Mouse (Mus musculus): ENCODE measurements around the gene Nxpe5. TPM values are rescaled to one million over a fixed set of nuclear protein-coding genes. Genes with fewer than 3 reads are reported as not detected.
"Not testable (repeated sequence)": the region's sequence is repeated elsewhere in the genome, so short reads cannot be mapped to it uniquely, and the experiment has no call there.

Nxpe5 gene
- polyA plus RNA-seq, 1 experiment: 0.14 TPM

- TF ChIP-seq CTCF (IDR thresholded peaks at IDR 0.05; ENCODE audit: control insufficient read depth, insufficient read depth, insufficient replicate concordance, low read depth, low read length) (no peak), POLR2A (IDR thresholded peaks at IDR 0.05; ENCODE audit: control insufficient read depth, low read depth, low read length) (no peak)
- Histone ChIP-seq H3K27me3 (ENCODE audit: control insufficient read depth, insufficient read depth, low read length) (no peaks in the 10 kb centered on the region), H3K36me3 (ENCODE audit: control insufficient read depth, insufficient read depth, low read length) (no peaks in the 10 kb centered on the region), H3K4me1 (ENCODE audit: control insufficient read depth, insufficient read depth, low read length) (peaks cover 11% of the 10 kb centered on the region), H3K27ac (ENCODE audit: control insufficient read depth, insufficient read depth, low read depth, low read length) (no peak overlapping the region), H3K4me3 (ENCODE audit: control insufficient read depth, low read depth, low read length) (no peak overlapping the region)
Observed at GRCm38 (mm10) chr5:138199576-138199975, 26.1 kb upstream of the Nxpe5 start.

DNA sequence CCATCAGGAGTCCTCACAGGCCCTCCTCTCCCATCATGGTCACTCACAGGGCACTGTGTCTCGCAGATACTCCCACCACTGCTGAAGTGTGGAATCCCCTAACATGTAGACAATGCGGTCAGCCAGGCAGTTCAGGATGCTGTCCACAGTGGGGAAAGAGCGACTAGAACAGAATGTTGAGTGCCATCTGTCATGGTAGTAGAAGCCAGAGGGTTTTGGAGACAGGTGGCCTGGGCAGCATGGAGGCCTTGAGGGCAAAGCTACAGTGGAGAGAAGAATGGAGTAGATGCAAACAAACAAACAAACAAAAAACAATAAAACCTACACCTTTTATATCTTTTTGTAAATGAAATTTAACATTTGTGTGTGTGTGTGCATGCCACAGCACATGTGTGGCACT lies 23.6 kb upstream of the Nxpe5 start:
- no peak overlapping the region for H3K4me3 ChIP-seq (ENCODE audit: control insufficient read depth, low read depth, low read length)
- TF ChIP-seq CTCF (IDR thresholded peaks at IDR 0.05; ENCODE audit: control insufficient read depth, insufficient read depth, insufficient replicate concordance, low read depth, low read length) (no peak), POLR2A (IDR thresholded peaks at IDR 0.05; ENCODE audit: control insufficient read depth, low read depth, low read length) (no peak)
- no peaks in the 10 kb centered on the region for H3K36me3 ChIP-seq (ENCODE audit: control insufficient read depth, insufficient read depth, low read length)
- no peak overlapping the region for H3K27ac ChIP-seq (ENCODE audit: control insufficient read depth, insufficient read depth, low read depth, low read length)
- no peaks in the 10 kb centered on the region for H3K4me1 ChIP-seq (ENCODE audit: control insufficient read depth, insufficient read depth, low read length)
- H3K27me3 ChIP-seq (ENCODE audit: control insufficient read depth, insufficient read depth, low read length): no peaks in the 10 kb centered on the region

- H3K4me3 ChIP-seq (ENCODE audit: control insufficient read depth, low read depth, low read length): no peak overlapping the region
- no peak overlapping the region for H3K27ac ChIP-seq (ENCODE audit: control insufficient read depth, insufficient read depth, low read depth, low read length)
- no peaks in the 10 kb centered on the region for H3K27me3 ChIP-seq (ENCODE audit: control insufficient read depth, insufficient read depth, low read length)
- no peaks in the 10 kb centered on the region for H3K36me3 ChIP-seq (ENCODE audit: control insufficient read depth, insufficient read depth, low read length)
- no peaks in the 10 kb centered on the region for H3K4me1 ChIP-seq (ENCODE audit: control insufficient read depth, insufficient read depth, low read length)
- no peak for TF ChIP-seq POLR2A (IDR thresholded peaks at IDR 0.05; ENCODE audit: control insufficient read depth, low read depth, low read length)
- no peak for TF ChIP-seq CTCF (IDR thresholded peaks at IDR 0.05; ENCODE audit: control insufficient read depth, insufficient read depth, insufficient replicate concordance, low read depth, low read length)
Observed at GRCm38 (mm10) chr5:138207253-138207652, 18.4 kb upstream of the Nxpe5 start.

GRCm38 (mm10) chr5:138207873-138208272 lies 17.8 kb upstream of the Nxpe5 start:
- no peak overlapping the region for H3K4me3 ChIP-seq (ENCODE audit: control insufficient read depth, low read depth, low read length)
- H3K36me3 ChIP-seq (ENCODE audit: control insufficient read depth, insufficient read depth, low read length): no peaks in the 10 kb centered on the region
- no peaks in the 10 kb centered on the region for H3K27me3 ChIP-seq (ENCODE audit: control insufficient read depth, insufficient read depth, low read length)
- H3K27ac ChIP-seq (ENCODE audit: control insufficient read depth, insufficient read depth, low read depth, low read length): no peak overlapping the region
- no peaks in the 10 kb centered on the region for H3K4me1 ChIP-seq (ENCODE audit: control insufficient read depth, insufficient read depth, low read length)
- no peak for TF ChIP-seq POLR2A (IDR thresholded peaks at IDR 0.05; ENCODE audit: control insufficient read depth, low read depth, low read length)
- no peak for TF ChIP-seq CTCF (IDR thresholded peaks at IDR 0.05; ENCODE audit: control insufficient read depth, insufficient read depth, insufficient replicate concordance, low read depth, low read length)

GRCm38 (mm10) chr5:138216632-138217031 lies 9.1 kb upstream of the Nxpe5 start:
- H3K4me1 ChIP-seq (ENCODE audit: control insufficient read depth, insufficient read depth, low read length); H3K27me3 ChIP-seq (ENCODE audit: control insufficient read depth, insufficient read depth, low read length); H3K4me3 ChIP-seq (ENCODE audit: control insufficient read depth, low read depth, low read length); H3K27ac ChIP-seq (ENCODE audit: control insufficient read depth, insufficient read depth, low read depth, low read length); H3K36me3 ChIP-seq (ENCODE audit: control insufficient read depth, insufficient read depth, low read length): not testable (repeated sequence)

GRCm38 (mm10) chr5:138219864-138220263 lies 5.8 kb upstream of the Nxpe5 start:
- H3K27me3 ChIP-seq (ENCODE audit: control insufficient read depth, insufficient read depth, low read length): no peaks in the 10 kb centered on the region
- H3K4me1 ChIP-seq (ENCODE audit: control insufficient read depth, insufficient read depth, low read length): no peaks in the 10 kb centered on the region
- H3K4me3 ChIP-seq (ENCODE audit: control insufficient read depth, low read depth, low read length): no peak overlapping the region
- TF ChIP-seq POLR2A (IDR thresholded peaks at IDR 0.05; ENCODE audit: control insufficient read depth, low read depth, low read length) (no peak), CTCF (IDR thresholded peaks at IDR 0.05; ENCODE audit: control insufficient read depth, insufficient read depth, insufficient replicate concordance, low read depth, low read length) (no peak)
- H3K27ac ChIP-seq (ENCODE audit: control insufficient read depth, insufficient read depth, low read depth, low read length): no peak overlapping the region
- no peaks in the 10 kb centered on the region for H3K36me3 ChIP-seq (ENCODE audit: control insufficient read depth, insufficient read depth, low read length)

DNA sequence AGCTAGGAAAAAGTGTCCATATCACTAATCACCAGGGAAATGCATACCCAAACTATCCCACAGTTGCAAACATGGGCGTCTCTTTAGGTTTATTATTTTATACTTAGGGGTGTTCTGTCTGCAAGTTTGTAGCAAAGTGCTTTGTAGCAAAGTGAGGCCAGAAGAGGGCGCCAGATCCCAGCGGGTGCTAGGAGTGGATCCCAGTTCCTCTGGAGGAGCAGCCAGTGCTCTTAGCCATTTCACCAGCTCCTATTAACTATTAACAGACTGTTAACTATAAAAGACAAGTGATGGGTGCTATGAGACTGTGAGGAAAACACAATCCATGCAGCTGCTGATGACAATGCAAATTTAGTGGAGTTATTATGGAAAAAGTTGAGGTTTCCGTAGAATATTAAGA lies 3.6 kb upstream of the Nxpe5 start:
- TF ChIP-seq POLR2A (IDR thresholded peaks at IDR 0.05; ENCODE audit: control insufficient read depth, low read depth, low read length) (no peak), CTCF (IDR thresholded peaks at IDR 0.05; ENCODE audit: control insufficient read depth, insufficient read depth, insufficient replicate concordance, low read depth, low read length) (peak; percentile 67; the same call in 1 of the 2 replicates)
- no peaks in the 10 kb centered on the region for H3K27me3 ChIP-seq (ENCODE audit: control insufficient read depth, insufficient read depth, low read length)
- no peaks in the 10 kb centered on the region for H3K4me1 ChIP-seq (ENCODE audit: control insufficient read depth, insufficient read depth, low read length)
- H3K27ac ChIP-seq (ENCODE audit: control insufficient read depth, insufficient read depth, low read depth, low read length): no peak overlapping the region
- H3K36me3 ChIP-seq (ENCODE audit: control insufficient read depth, insufficient read depth, low read length): no peaks in the 10 kb centered on the region
- H3K4me3 ChIP-seq (ENCODE audit: control insufficient read depth, low read depth, low read length): no peak overlapping the region

GRCm38 (mm10) chr5:138223287-138223686 lies 2.4 kb upstream of the Nxpe5 start:
- Histone ChIP-seq H3K4me1 (ENCODE audit: control insufficient read depth, insufficient read depth, low read length) (no peaks in the 10 kb centered on the region), H3K27ac (ENCODE audit: control insufficient read depth, insufficient read depth, low read depth, low read length) (no peak overlapping the region), H3K27me3 (ENCODE audit: control insufficient read depth, insufficient read depth, low read length) (no peaks in the 10 kb centered on the region), H3K4me3 (ENCODE audit: control insufficient read depth, low read depth, low read length) (no peak overlapping the region), H3K36me3 (ENCODE audit: control insufficient read depth, insufficient read depth, low read length) (no peaks in the 10 kb centered on the region)
- no peak for TF ChIP-seq POLR2A (IDR thresholded peaks at IDR 0.05; ENCODE audit: control insufficient read depth, low read depth, low read length)
- no peak for TF ChIP-seq CTCF (IDR thresholded peaks at IDR 0.05; ENCODE audit: control insufficient read depth, insufficient read depth, insufficient replicate concordance, low read depth, low read length)
